Mouse (Mus musculus) liver (tissue): Measurements from ENCODE around the gene Trpv3.
A peak's percentile ranks its signal among the peaks of the same experiment; 100 is the strongest.
"Not testable (repeated sequence)": the region's sequence is repeated elsewhere in the genome, so short reads cannot be mapped to it uniquely, and the experiment has no call there.

ENCODE experiments used
- DNase-seq: peaks from one replicate; pipeline ENCODE4 v3.0.0-alpha.2; 2020; ENCODE audit warnings: mixed read lengths

Trpv3 gene

GRCm38 (mm10) chr11:73303123-73303522 is 35.9 kb downstream of the Trpv3 start:
- DNase-seq = no peak

DNA sequence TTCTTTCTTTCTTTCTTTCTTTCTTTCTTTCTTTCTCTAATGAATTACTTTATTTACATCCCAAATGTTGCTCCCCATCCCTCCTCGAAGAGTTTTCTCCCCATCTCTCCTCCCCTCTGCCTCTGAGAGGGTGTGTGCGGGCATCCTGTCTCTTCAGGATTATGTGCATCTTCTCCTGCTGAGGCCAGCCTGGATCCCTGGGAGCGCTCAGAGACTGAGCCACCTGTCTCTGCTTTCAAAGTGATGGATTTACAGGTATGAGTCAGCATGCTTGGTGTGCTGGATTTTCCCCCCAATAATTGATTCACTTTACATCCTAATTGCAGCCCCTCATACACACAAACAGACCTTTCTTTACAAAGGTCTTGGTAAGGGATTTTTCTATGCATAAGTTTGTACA is 48.8 kb downstream of the Trpv3 start:
- no peak for DNase-seq

DNA sequence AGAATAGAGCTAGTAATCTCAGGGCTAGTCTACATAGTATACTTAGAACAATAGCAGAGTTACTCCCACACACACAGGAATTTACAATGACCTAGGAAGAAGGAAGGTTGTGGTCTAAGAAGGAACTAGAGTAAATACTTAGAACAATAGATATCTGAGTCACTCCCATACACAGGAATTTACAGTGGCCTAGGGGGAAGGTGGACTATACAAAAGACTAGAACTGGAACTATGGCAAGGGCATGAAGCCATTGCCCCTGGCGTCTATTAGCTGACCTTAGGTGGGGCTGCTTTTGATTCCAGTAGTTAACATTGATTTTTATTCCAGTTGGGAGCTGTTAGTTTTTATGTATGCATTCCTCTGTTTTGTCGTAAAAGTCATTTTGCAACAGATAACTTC is 51.4 kb downstream of the Trpv3 start:
- DNase-seq = not testable (repeated sequence)

DNA sequence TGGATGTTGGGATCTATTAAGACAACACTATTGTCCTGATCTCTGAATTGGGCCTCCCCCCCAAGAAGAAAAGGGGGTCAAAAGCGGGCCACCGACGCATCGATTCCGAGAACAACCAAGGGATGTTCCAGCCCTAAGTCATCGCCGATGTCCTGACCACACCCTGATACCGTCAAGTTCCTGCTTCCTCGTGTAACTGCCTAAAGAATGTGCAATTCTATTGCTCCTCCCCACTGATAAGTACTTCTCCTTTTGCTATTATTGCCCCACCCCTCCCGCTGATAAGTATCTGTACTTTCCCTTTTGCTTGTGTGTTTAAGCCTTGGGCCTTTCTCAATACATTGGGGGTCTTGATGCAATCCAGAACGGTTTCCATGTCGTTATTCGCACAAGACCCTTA is 53.9 kb downstream of the Trpv3 start:
- DNase-seq = not testable (repeated sequence)

- no peak for DNase-seq
These were observed 57.0 kb downstream of the Trpv3 start for GRCm38 (mm10) chr11:73323906-73324830.

- DNase-seq = peak; percentile 6
These were observed 59.3 kb downstream of the Trpv3 start for GRCm38 (mm10) chr11:73326485-73326886.

DNA sequence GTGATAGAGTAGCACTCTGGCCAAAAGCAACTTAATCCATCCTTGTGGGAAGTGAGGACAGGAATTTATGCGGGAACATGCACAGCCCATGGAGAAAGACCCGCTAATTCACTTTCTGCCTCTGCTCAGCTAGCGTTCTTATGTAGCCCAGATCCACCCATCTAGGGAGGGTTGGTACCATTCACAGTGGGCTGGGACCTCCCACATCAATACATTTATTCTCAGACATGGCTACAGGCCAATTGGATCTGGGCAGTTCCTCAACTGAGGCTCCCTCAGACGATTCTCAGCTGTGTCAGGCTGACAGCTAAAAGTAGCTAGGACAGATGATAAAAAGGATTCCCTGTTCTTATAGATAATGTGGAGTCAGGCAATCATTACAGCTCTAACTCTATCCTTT is 60.2 kb downstream of the Trpv3 start:
- no peak for DNase-seq

- DNase-seq = no peak
These were observed 62.3 kb downstream of the Trpv3 start, which contains the start of the genes Aspa, Gm49340 and Spata22 for GRCm38 (mm10) chr11:73329442-73329841. TSS of gene Aspa (minus strand) at chr11:73329596. TSS of gene Gm49340 (plus strand) at chr11:73329741. TSS of gene Spata22 (plus strand) at chr11:73329741.

DNA sequence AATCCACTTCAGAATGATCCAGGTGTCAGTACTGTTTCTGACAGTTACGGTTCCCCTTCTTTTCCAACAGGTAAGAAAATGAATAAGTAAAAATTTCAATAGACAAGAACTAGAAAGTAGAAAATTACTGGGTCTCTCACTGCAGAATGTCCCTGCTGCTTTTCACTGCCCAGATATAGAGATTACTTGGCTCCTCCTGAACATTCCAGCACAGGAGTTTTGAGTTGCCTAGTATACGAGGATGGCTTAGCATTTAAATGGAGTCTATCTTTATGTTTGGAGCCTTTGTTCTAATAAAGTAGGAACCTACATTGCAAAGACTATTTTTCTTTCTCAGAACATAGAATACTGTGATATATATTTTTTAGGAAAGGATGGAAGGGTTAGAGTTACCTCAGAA is 66.2 kb downstream of the Trpv3 start:
- no peak for DNase-seq

GRCm38 (mm10) chr11:73336919-73337318 is 69.7 kb downstream of the Trpv3 start:
- DNase-seq = no peak
